8 mouse cellular contexts compared by ENCODE assay signal in genomic region chr10:62590200-62590599, GRCm38 (mm10). TPM values are rescaled to one million over a fixed set of nuclear protein-coding genes. Genes with fewer than 3 reads are reported as not detected.
A peak's percentile ranks its signal among the peaks of the same experiment; 100 is the strongest.
DNase-seq lines count a peak whose midpoint lies in the region; ATAC-seq and TF ChIP-seq lines count a peak whose summit lies in the region.

No protein-coding gene starts in this region.

- TF ChIP-seq EP300 in MEL (IDR thresholded peaks at IDR 0.05; ENCODE audit: low read depth in 1 of 2, low read length in 2 of 2) = peak; percentile 51 to 53; a peak in 2 of 4 replicates

- WGBS in forebrain, embryonic 11.5 days = 53% methylated on average over 6 of the region's 6 CpGs
- 36% methylated on average over 6 of the region's 6 CpGs for WGBS in lung, embryonic 14.5 days

- H3K4me3 ChIP-seq in MEL (ENCODE audit: control insufficient read depth in 1 of 2, insufficient read depth in 1 of 2, low read depth in 2 of 2, low read length in 2 of 2) = no peak overlapping the region
- H3K4me3 ChIP-seq in forebrain, embryonic 11.5 days (ENCODE audit: low read depth, low read length) = no peak overlapping the region
- H3K4me3 ChIP-seq in layer of hippocampus, adult 2 months = peak overlapping the region; percentile 31; the same call in 1 of the 2 replicates
- H3K4me3 ChIP-seq in lung, embryonic 14.5 days (ENCODE audit: low read depth, low read length) = no peak overlapping the region

- TF ChIP-seq POLR2A in MEL (IDR thresholded peaks at IDR 0.05; ENCODE audit: control insufficient read depth in 1 of 2, insufficient read depth in 1 of 2, low read depth in 1 of 2, low read length in 2 of 2, poor library complexity in 1 of 2) = no peak

- H3K36me3 ChIP-seq in MEL (ENCODE audit: control insufficient read depth in 1 of 2, insufficient read depth in 2 of 2, low read length in 2 of 2) = peaks cover 5 to 61% of the 10 kb centered on the region in 2 experiments
- peaks cover 23% of the 10 kb centered on the region for H3K36me3 ChIP-seq in forebrain, embryonic 11.5 days (ENCODE audit: control insufficient read depth, insufficient read depth, low read length)
- peaks cover 98% of the 10 kb centered on the region for H3K36me3 ChIP-seq in lung, embryonic 14.5 days (ENCODE audit: insufficient read depth)

- no peaks in the 10 kb centered on the region for H3K9me3 ChIP-seq in MEL (replicated peaks; ENCODE audit: insufficient read depth, low read length)
- H3K9me3 ChIP-seq in forebrain, embryonic 11.5 days (ENCODE audit: control insufficient read depth, low read length) = no peaks in the 10 kb centered on the region
- no peaks in the 10 kb centered on the region for H3K9me3 ChIP-seq in lung, embryonic 14.5 days (ENCODE audit: low read depth, low read length)

- TF ChIP-seq RAD21 in MEL (IDR thresholded peaks at IDR 0.05; ENCODE audit: low read depth, low read length) = peak; percentile 45

- no peak overlapping the region for H3K9ac ChIP-seq in MEL (ENCODE audit: control insufficient read depth, low read depth, low read length, poor library complexity, severe bottlenecking)
- H3K9ac ChIP-seq in forebrain, embryonic 11.5 days (ENCODE audit: low read length) = no peak overlapping the region
- no peak overlapping the region for H3K9ac ChIP-seq in lung, embryonic 14.5 days

- no peaks in the 10 kb centered on the region for H3K4me1 ChIP-seq in MEL (ENCODE audit: control insufficient read depth in 1 of 2, insufficient read depth in 2 of 2, low read length in 2 of 2)
- no peaks in the 10 kb centered on the region for H3K4me1 ChIP-seq in forebrain, embryonic 11.5 days (replicated peaks; ENCODE audit: control insufficient read depth, insufficient read depth, low read length)
- no peaks in the 10 kb centered on the region for H3K4me1 ChIP-seq in lung, embryonic 14.5 days (ENCODE audit: insufficient read depth)

- H3K27ac ChIP-seq in MEL (ENCODE audit: control insufficient read depth, low read depth, low read length) = no peak overlapping the region
- no peak overlapping the region for H3K27ac ChIP-seq in forebrain, embryonic 11.5 days (ENCODE audit: low read depth, low read length)
- H3K27ac ChIP-seq in layer of hippocampus, adult 2 months = peak overlapping the region; percentile 56
- no peak overlapping the region for H3K27ac ChIP-seq in lung, embryonic 14.5 days (ENCODE audit: low read depth)

- H3K27me3 ChIP-seq in MEL (ENCODE audit: control insufficient read depth in 1 of 2, insufficient read depth in 2 of 2, low read length in 2 of 2) = no peaks in the 10 kb centered on the region
- no peaks in the 10 kb centered on the region for H3K27me3 ChIP-seq in forebrain, embryonic 11.5 days (ENCODE audit: control insufficient read depth, insufficient read depth, low read length)
- H3K27me3 ChIP-seq in lung, embryonic 14.5 days (ENCODE audit: insufficient read depth, low read length) = no peaks in the 10 kb centered on the region

- DNase-seq in MEL (ENCODE audit: low read depth, low spot score) = peak; percentile 91
- peak; percentile 95 for DNase-seq in c-Kit-positive CD71-positive TER-119-negative erythroid progenitor cells, embryonic 14.5 days (ENCODE audit: low read depth)
- DNase-seq in forebrain, embryonic 11.5 days (ENCODE audit: low spot score) = peak; percentile 83
- peak; percentile 88 for DNase-seq in heart, postnatal 4 days
- peak; percentile 90 to 92 for DNase-seq in layer of hippocampus, adult 2 months (ENCODE audit: low spot score in 2 of 2)
- peak; percentile 97 for DNase-seq in lung, embryonic 14.5 days
- DNase-seq in ovary, postnatal 10 days (ENCODE audit: low spot score) = peak; percentile 50
- DNase-seq in thymus, postnatal 14 days = peak; percentile 92

- TF ChIP-seq CTCF in MEL (IDR thresholded peaks at IDR 0.05 in 2 of 3, conservative IDR thresholded peaks at IDR 0.05 in 1 of 3; ENCODE audit: control insufficient read depth in 1 of 3, insufficient read depth in 1 of 3, low read depth in 2 of 3, low read length in 3 of 3, poor library complexity in 1 of 3, severe bottlenecking in 1 of 3) = peak in 2 of 3 experiments; percentile 64 to 89
- peak; percentile 96 for TF ChIP-seq CTCF in layer of hippocampus, adult 2 months (conservative IDR thresholded peaks at IDR 0.05)
- TF ChIP-seq CTCF in lung, embryonic 14.5 days (IDR thresholded peaks at IDR 0.05; ENCODE audit: low read depth) = peak; percentile 92

- peaks cover 33% of the 10 kb centered on the region; the same call in 1 of the 2 replicates for H3K79me2 ChIP-seq in MEL (ENCODE audit: control insufficient read depth, insufficient read depth, low read length, poor library complexity)

- H3K4me2 ChIP-seq in forebrain, embryonic 11.5 days (ENCODE audit: low read depth, low read length, severe bottlenecking) = no peak overlapping the region
- H3K4me2 ChIP-seq in lung, embryonic 14.5 days = no peak overlapping the region

- ATAC-seq in forebrain, embryonic 11.5 days (replicated peaks; ENCODE audit: low FRiP score) = 0 out of 2 replicates have a peak, but pooled peaks have one; percentile 46
- 0 out of 2 replicates have a peak, but pooled peaks have one; percentile 62 for ATAC-seq in lung, embryonic 14.5 days (ENCODE audit: insufficient read depth)

TF ChIP-seq in MEL, 35 proteins besides CTCF, POLR2A, EP300 and RAD21 (continues in another document):
- TF ChIP-seq MYB (IDR thresholded peaks at IDR 0.05; ENCODE audit: low read depth, low read length) = 0 out of 2 replicates have a peak, but pooled peaks have one; percentile 18
- TF ChIP-seq ZKSCAN1 (IDR thresholded peaks at IDR 0.05; ENCODE audit: low read depth, low read length) = no peak
- peak; percentile 73 for TF ChIP-seq TAL1 (IDR thresholded peaks at IDR 0.05; ENCODE audit: low read length)
- 0 out of 2 replicates have a peak, but pooled peaks have one; percentile 25 for TF ChIP-seq ELF1 (IDR thresholded peaks at IDR 0.05; ENCODE audit: low read depth, low read length)
- TF ChIP-seq GATA1 (IDR thresholded peaks at IDR 0.05; ENCODE audit: low read depth, low read length) = peak; percentile 76
- TF ChIP-seq E2F4 (IDR thresholded peaks at IDR 0.05; ENCODE audit: borderline replicate concordance, low read depth, low read length) = no peak
- TF ChIP-seq CHD2 (IDR thresholded peaks at IDR 0.05; ENCODE audit: low read length) = no peak
- no peak for TF ChIP-seq POLR2AphosphoS5 (IDR thresholded peaks at IDR 0.05; ENCODE audit: borderline replicate concordance, low read depth, low read length)
- peak; percentile 46; the same call in 1 of the 2 replicates for TF ChIP-seq MAZ (IDR thresholded peaks at IDR 0.05; ENCODE audit: low read depth, low read length)
- TF ChIP-seq MAFK (IDR thresholded peaks at IDR 0.05; ENCODE audit: borderline replicate concordance, low read depth, low read length) = no peak
- TF ChIP-seq ZNF384 (IDR thresholded peaks at IDR 0.05; ENCODE audit: low read depth, low read length) = peak; percentile 65
- TF ChIP-seq TBP (IDR thresholded peaks at IDR 0.05; ENCODE audit: low read depth, low read length) = no peak; the same call in 1 of the 2 replicates
- peak; percentile 46 for TF ChIP-seq ZC3H11A (IDR thresholded peaks at IDR 0.05; ENCODE audit: low read depth, low read length)
- TF ChIP-seq ZMIZ1 (IDR thresholded peaks at IDR 0.05; ENCODE audit: low read depth, low read length) = no peak
- 0 out of 2 replicates have a peak, but pooled peaks have one; percentile 28 for TF ChIP-seq KAT2A (conservative IDR thresholded peaks at IDR 0.05; ENCODE audit: low read depth, low read length)
- no peak for TF ChIP-seq GABPA (IDR thresholded peaks at IDR 0.05; ENCODE audit: low read depth, low read length)
- TF ChIP-seq MYC (IDR thresholded peaks at IDR 0.05; ENCODE audit: low read depth, low read length) = no peak
- peak; percentile 82; the same call in 1 of the 2 replicates for TF ChIP-seq MXI1 (IDR thresholded peaks at IDR 0.05; ENCODE audit: low read depth, low read length)
- 0 out of 2 replicates have a peak, but pooled peaks have one; percentile 48 for TF ChIP-seq MAX (IDR thresholded peaks at IDR 0.05; ENCODE audit: low read length)
- TF ChIP-seq SMC3 (IDR thresholded peaks at IDR 0.05; ENCODE audit: low read depth, low read length) = peak; percentile 81
- TF ChIP-seq RCOR1 (IDR thresholded peaks at IDR 0.05; ENCODE audit: low read depth, low read length) = peak; percentile 82
- TF ChIP-seq USF1 (IDR thresholded peaks at IDR 0.05; ENCODE audit: low read depth, low read length) = no peak
- TF ChIP-seq CHD1 (IDR thresholded peaks at IDR 0.05; ENCODE audit: low read depth, low read length) = no peak
- peak; percentile 63 for TF ChIP-seq JUND (IDR thresholded peaks at IDR 0.05; ENCODE audit: low read depth, low read length)
- peak; percentile 26; the same call in 1 of the 2 replicates for TF ChIP-seq POLR2AphosphoS2 (IDR thresholded peaks at IDR 0.05; ENCODE audit: low read length)
- peak; percentile 83 for TF ChIP-seq SIN3A (IDR thresholded peaks at IDR 0.05; ENCODE audit: low read length)
- TF ChIP-seq BHLHE40 (IDR thresholded peaks at IDR 0.05; ENCODE audit: borderline replicate concordance, low read depth, low read length) = 0 out of 2 replicates have a peak, but pooled peaks have one; percentile 33
- TF ChIP-seq USF2 (IDR thresholded peaks at IDR 0.05; ENCODE audit: borderline replicate concordance in 1 of 2, insufficient read depth in 1 of 2, low read depth in 1 of 2, low read length in 2 of 2) = no peak
- TF ChIP-seq NRF1 (IDR thresholded peaks at IDR 0.05; ENCODE audit: insufficient read depth, low read depth, low read length, poor library complexity, severe bottlenecking) = no peak

RNA-seq across cellular contexts. Expression of gene Ddx21, which starts 11.9 kb away (rescaled TPM):
- 299 and 313 TPM in 2 replicates for total RNA-seq in MEL (2012; rRNA removed)
- 1,000 to 10,000 TPM in 1 of 2 experiments, 100 to 1,000 TPM in 1; 386 to 2,442 TPM for polyA plus RNA-seq in MEL (2012; ENCODE audit: insufficient read depth in 1 of 2, insufficient read length in 2 of 2, low read depth in 1 of 2, low replicate concordance in 2 of 2, missing spikeins in 1 of 2)
- 41.1 and 41.2 TPM in 2 replicates for polyA plus RNA-seq in forebrain, embryonic 11.5 days (2014; fragmentation: Nextera tagmentation; extraction: Ambion mirVana)
- 10 to 100 TPM; 43.8 to 46.1 TPM for total RNA-seq in heart, postnatal 4 days (2021)
- 10 to 100 TPM; 20.3 to 25.5 TPM for total RNA-seq in layer of hippocampus, adult 2 months (2021)
- polyA plus RNA-seq in lung, embryonic 14.5 days (2014; fragmentation: Nextera tagmentation; extraction: Ambion mirVana) = 34.4 and 35.4 TPM in 2 replicates

RNA-seq across cellular contexts. Expression of gene Kif1bp, which starts 11.9 kb away (rescaled TPM):
- total RNA-seq in MEL (2012; rRNA removed) = 17.3 and 17.6 TPM in 2 replicates
- 100 to 1,000 TPM in 1 of 2 experiments, 10 to 100 TPM in 1; 24.7 to 177 TPM for polyA plus RNA-seq in MEL (2012; ENCODE audit: insufficient read depth in 1 of 2, insufficient read length in 2 of 2, low read depth in 1 of 2, low replicate concordance in 2 of 2, missing spikeins in 1 of 2)
- polyA plus RNA-seq in forebrain, embryonic 11.5 days (2014; fragmentation: Nextera tagmentation; extraction: Ambion mirVana) = 50.5 and 57.9 TPM in 2 replicates
- total RNA-seq in heart, postnatal 4 days (2021) = 10 to 100 TPM; 31.6 to 34.5 TPM
- total RNA-seq in layer of hippocampus, adult 2 months (2021) = 100 to 1,000 TPM; 214 to 216 TPM
- 41.5 and 42.7 TPM in 2 replicates for polyA plus RNA-seq in lung, embryonic 14.5 days (2014; fragmentation: Nextera tagmentation; extraction: Ambion mirVana)

Comparison
In these comparisons a context has a peak if more than half of its experiments do, and no peak if none do; other contexts are left out.
1. RNA of gene Kif1bp, which starts 11.9 kb away (total RNA-seq): 214 to 216 TPM in layer of hippocampus, adult 2 months; 31.6 to 34.5 TPM in heart, postnatal 4 days and 17.3 to 17.6 TPM in MEL; every median in the first group is over 4 times any median in the second.
2. Peak in every context shown above with its lines, with median percentiles within 50 percentile points of each other: DNase-seq and CTCF ChIP-seq.